Mouse (Mus musculus) MEL (cell line): ENCODE measurements around the gene 1110008L16Rik. TPM values are rescaled to one million over a fixed set of nuclear protein-coding genes. Genes with fewer than 3 reads are reported as not detected.
A peak's percentile ranks its signal among the peaks of the same experiment; 100 is the strongest.

Experiments used
- DNase-seq: peaks from one replicate; pipeline ENCODE4 v3.0.0; 2011; ENCODE audit warnings: low read depth, low spot score
- H3K27ac ChIP-seq: 2 replicates; pipeline ENCODE4 v1.5.1; 2012; ENCODE audit warnings: low read depth, mild to moderate bottlenecking, control low read depth, low read length, moderate library complexity; ENCODE audit not compliant: control insufficient read depth
- H3K27me3 ChIP-seq, 2 experiments: fragments of 150-350 bp in 1 of 2; sonication (generic) in 1 of 2; 2 replicates each; pipeline ENCODE4 v1.6.1; 2012; ENCODE audit warnings: low read length in 2 of 2, mild to moderate bottlenecking in 2 of 2, improper control_type of control experiment in 1 of 2, moderate library complexity in 1 of 2; ENCODE audit not compliant: insufficient read depth in 2 of 2, control insufficient read depth in 1 of 2
- H3K36me3 ChIP-seq, 2 experiments: 2 replicates each; pipeline ENCODE4 v1.6.1; 2012 to 2014; ENCODE audit warnings: low read length in 2 of 2, improper control_type of control experiment in 1 of 2, inconsistent platforms in 1 of 2, mild to moderate bottlenecking in 1 of 2; ENCODE audit not compliant: insufficient read depth in 2 of 2, control insufficient read depth in 1 of 2
- H3K4me1 ChIP-seq, 2 experiments: fragments of 150-350 bp in 1 of 2; sonication (generic) in 1 of 2; 2 replicates each; pipeline ENCODE4 v1.6.1; 2012; ENCODE audit warnings: low read length in 2 of 2, improper control_type of control experiment in 1 of 2, mild to moderate bottlenecking in 1 of 2; ENCODE audit not compliant: insufficient read depth in 2 of 2, control insufficient read depth in 1 of 2
- H3K4me3 ChIP-seq, 2 experiments: fragments of 150-350 bp in 1 of 2; sonication (generic) in 1 of 2; 2 replicates each; pipeline ENCODE4 v1.5.1; 2012; ENCODE audit warnings: low read depth in 2 of 2, low read length in 2 of 2, mild to moderate bottlenecking in 2 of 2, moderate library complexity in 2 of 2, control low read depth in 1 of 2, improper control_type of control experiment in 1 of 2; ENCODE audit not compliant: control insufficient read depth in 1 of 2, insufficient read depth in 1 of 2
- H3K79me2 ChIP-seq: 2 replicates; pipeline ENCODE4 v1.6.1; 2012; ENCODE audit warnings: mild to moderate bottlenecking, low read length, moderate library complexity; ENCODE audit not compliant: control insufficient read depth, poor library complexity, insufficient read depth
- H3K9ac ChIP-seq: 2 replicates; pipeline ENCODE4 v1.6.1; 2012; ENCODE audit warnings: low read depth, mild to moderate bottlenecking, control low read depth, low read length, moderate library complexity; ENCODE audit not compliant: control insufficient read depth, poor library complexity, severe bottlenecking
- H3K9me3 ChIP-seq: fragments of 150-350 bp; sonication (generic); replicated peaks from 2 replicates; pipeline ENCODE4 v1.6.1; 2012; ENCODE audit warnings: mild to moderate bottlenecking, low read length, improper control_type of control experiment, moderate library complexity; ENCODE audit not compliant: insufficient read depth
- CHD1 ChIP-seq: IDR thresholded peaks from 2 replicates; pipeline ENCODE4 v1.6.1; 2012; ENCODE audit warnings: low read depth, mild to moderate bottlenecking, inconsistent platforms, low read length, improper control_type of control experiment
- CHD2 ChIP-seq: IDR thresholded peaks from 2 replicates; pipeline ENCODE4 v1.6.1; 2011; ENCODE audit warnings: low read length, improper control_type of control experiment
- CTCF ChIP-seq, 3 experiments: IDR thresholded peaks in 2 of 3; conservative IDR thresholded peaks in 1 of 3; 2 replicates each; pipeline ENCODE4 v1.5.1; 2011 to 2012; ENCODE audit warnings: low read length in 3 of 3, low read depth in 2 of 3, mild to moderate bottlenecking in 2 of 3, improper control_type of control experiment in 1 of 3, inconsistent platforms in 1 of 3, mixed read lengths in 1 of 3, moderate library complexity in 1 of 3; ENCODE audit not compliant: control insufficient read depth in 1 of 3, insufficient read depth in 1 of 3, poor library complexity in 1 of 3, severe bottlenecking in 1 of 3
- E2F4 ChIP-seq: IDR thresholded peaks from 2 replicates; pipeline ENCODE4 v1.6.1; 2011; ENCODE audit warnings: low read depth, low read length, improper control_type of control experiment, borderline replicate concordance
- ELF1 ChIP-seq: IDR thresholded peaks from 2 replicates; pipeline ENCODE4 v1.6.1; 2014; ENCODE audit warnings: low read depth, mild to moderate bottlenecking, inconsistent platforms, low read length, improper control_type of control experiment, moderate library complexity
- EP300 ChIP-seq, 2 experiments: IDR thresholded peaks; 2 replicates each; pipeline ENCODE4 v1.6.1; 2011; ENCODE audit warnings: improper control_type of control experiment in 2 of 2, low read length in 2 of 2, low read depth in 1 of 2, mild to moderate bottlenecking in 1 of 2
- ETS1 ChIP-seq: IDR thresholded peaks from 2 replicates; pipeline ENCODE4 v1.6.1; 2012; ENCODE audit warnings: low read depth, mild to moderate bottlenecking, inconsistent platforms, low read length, improper control_type of control experiment, moderate library complexity
- GATA1 ChIP-seq: IDR thresholded peaks from 2 replicates; pipeline ENCODE4 v1.6.1; 2011; ENCODE audit warnings: low read depth, low read length, improper control_type of control experiment
- HCFC1 ChIP-seq: IDR thresholded peaks from 2 replicates; pipeline ENCODE4 v1.6.1; 2012; ENCODE audit warnings: low read depth, mild to moderate bottlenecking, inconsistent platforms, low read length, improper control_type of control experiment, moderate library complexity
- KAT2A ChIP-seq: conservative IDR thresholded peaks from 2 replicates; pipeline ENCODE4 v1.6.1; 2012; ENCODE audit warnings: low read depth, low read length, improper control_type of control experiment, inconsistent platforms
- MYB ChIP-seq: IDR thresholded peaks from 2 replicates; pipeline ENCODE4 v1.6.1; 2011; ENCODE audit warnings: mild to moderate bottlenecking, low read depth, low read length, improper control_type of control experiment
- POLR2AphosphoS2 ChIP-seq: IDR thresholded peaks from 2 replicates; pipeline ENCODE4 v1.6.1; 2011; ENCODE audit warnings: low read length, improper control_type of control experiment
- POLR2AphosphoS5 ChIP-seq: IDR thresholded peaks from 2 replicates; pipeline ENCODE4 v1.6.1; 2012; ENCODE audit warnings: low read depth, borderline replicate concordance, mild to moderate bottlenecking, inconsistent platforms, low read length, moderate library complexity, mixed read lengths
- RAD21 ChIP-seq: IDR thresholded peaks from 2 replicates; pipeline ENCODE4 v1.6.1; 2011; ENCODE audit warnings: mild to moderate bottlenecking, low read depth, low read length, improper control_type of control experiment
- SIN3A ChIP-seq: IDR thresholded peaks from 2 replicates; pipeline ENCODE4 v1.6.1; 2012; ENCODE audit warnings: low read length, improper control_type of control experiment, inconsistent platforms
- SMC3 ChIP-seq: IDR thresholded peaks from 2 replicates; pipeline ENCODE4 v1.6.1; 2011; ENCODE audit warnings: low read depth, low read length, improper control_type of control experiment
- UBTF ChIP-seq: IDR thresholded peaks from 2 replicates; pipeline ENCODE4 v1.6.1; 2012; ENCODE audit warnings: low read depth, mild to moderate bottlenecking, inconsistent platforms, low read length, improper control_type of control experiment, moderate library complexity, borderline replicate concordance; ENCODE audit not compliant: insufficient read depth
- ZC3H11A ChIP-seq: IDR thresholded peaks from 2 replicates; pipeline ENCODE4 v1.6.1; 2012; ENCODE audit warnings: low read depth, mild to moderate bottlenecking, inconsistent platforms, low read length, improper control_type of control experiment
- ZMIZ1 ChIP-seq: IDR thresholded peaks from 2 replicates; pipeline ENCODE4 v1.6.1; 2012; ENCODE audit warnings: low read depth, mild to moderate bottlenecking, inconsistent platforms, low read length, improper control_type of control experiment, moderate library complexity
- ZNF384 ChIP-seq: IDR thresholded peaks from 2 replicates; pipeline ENCODE4 v1.6.1; 2012; ENCODE audit warnings: low read depth, mild to moderate bottlenecking, inconsistent platforms, low read length, improper control_type of control experiment
- polyA plus RNA-seq, 2 experiments: library from polyadenylated mRNA; stranded (reverse) in 1 of 2; unstranded in 1 of 2; fragments of >175 nt in 1 of 2; fragments of >200 nt in 1 of 2; gene quantifications; 2 replicates each; pipeline versions ENCODE4 v1.2.1 to v1.2.4; 2012; ENCODE audit warnings: low replicate concordance in 2 of 2, low read depth in 1 of 2; ENCODE audit not compliant: insufficient read length in 2 of 2, insufficient read depth in 1 of 2, missing spikeins in 1 of 2
- total RNA-seq: library from RNA; depleted of rRNA; stranded (reverse); fragments of 300-350 nt; gene quantifications from 2 replicates; pipeline ENCODE4 v1.2.3, GENCODE M21; 2012

The 1110008L16Rik gene
- total and polyA plus RNA-seq, 3 experiments, result 24.9 to 26.2 TPM; not detected in 1

GRCm38 (mm10) chr12:55311841-55312240 lies 12.5 kb downstream of the 1110008L16Rik start:
- H3K36me3 ChIP-seq, result peaks cover 0 to 4% of the 10 kb centered on the region in 2 experiments; a peak in 2 of 4 replicates
- DNase-seq, result no peak
- no peaks in the 10 kb centered on the region for H3K79me2 ChIP-seq
- H3K4me1 ChIP-seq, result peaks cover 0 to 4% of the 10 kb centered on the region in 2 experiments; a peak in 2 of 4 replicates
- H3K9ac ChIP-seq, result no peak overlapping the region
- no peaks in the 10 kb centered on the region for H3K27me3 ChIP-seq
- H3K4me3 ChIP-seq, result no peak overlapping the region
- H3K9me3 ChIP-seq, result no peaks in the 10 kb centered on the region
- H3K27ac ChIP-seq, result no peak overlapping the region
- TF ChIP-seq POLR2AphosphoS2 (no peak), RAD21 (no peak), UBTF (no peak), CHD2 (no peak), ZC3H11A (no peak), MYB (no peak), EP300 (IDR thresholded peaks at IDR 0.05; ENCODE audit: low read depth in 1 of 2, low read length in 2 of 2) (no peak), POLR2AphosphoS5 (no peak), KAT2A (no peak), ELF1 (no peak), CHD1 (no peak), ETS1 (no peak), SIN3A (no peak), E2F4 (no peak), ZNF384 (no peak), HCFC1 (no peak)
- TF ChIP-seq, all 39 proteins: peak for 0

- Histone ChIP-seq H3K4me1 (peaks cover 0 to 4% of the 10 kb centered on the region in 2 experiments; a peak in 2 of 4 replicates), H3K79me2 (no peaks in the 10 kb centered on the region), H3K4me3 (no peak overlapping the region), H3K27me3 (no peaks in the 10 kb centered on the region), H3K9ac (no peak overlapping the region), H3K36me3 (peaks cover 0 to 4% of the 10 kb centered on the region in 2 experiments; a peak in 2 of 4 replicates), H3K9me3 (no peaks in the 10 kb centered on the region), H3K27ac (no peak overlapping the region)
- DNase-seq, result peak; percentile 52
- TF ChIP-seq CTCF (IDR thresholded peaks at IDR 0.05 in 2 of 3, conservative IDR thresholded peaks at IDR 0.05 in 1 of 3; ENCODE audit: control insufficient read depth in 1 of 3, insufficient read depth in 1 of 3, low read depth in 2 of 3, low read length in 3 of 3, poor library complexity in 1 of 3, severe bottlenecking in 1 of 3) (peak in 2 of 3 experiments; percentile 55 to 71; a peak in 5 of 6 replicates), GATA1 (peak; percentile 59), SMC3 (peak; percentile 47), ZC3H11A (0 out of 2 replicates have a peak, but pooled peaks have one; percentile 19), POLR2AphosphoS5 (no peak), ZMIZ1 (no peak)
Observed at GRCm38 (mm10) chr12:55313901-55314300, 14.5 kb downstream of the 1110008L16Rik start.
